Mouse (Mus musculus) ES-E14 (cell line): ENCODE measurements around the gene Atp1b1.

ENCODE experiments used
- CHD2 ChIP-seq: IDR thresholded peaks from 2 replicates; pipeline ENCODE4 v1.6.1; 2014; ENCODE audit warnings: mild to moderate bottlenecking, low read depth, low read length, inconsistent platforms
- HCFC1 ChIP-seq: IDR thresholded peaks from 2 replicates; pipeline ENCODE4 v1.6.1; 2012; ENCODE audit warnings: low read length, inconsistent platforms, borderline replicate concordance; ENCODE audit not compliant: insufficient read depth
- MAFK ChIP-seq: IDR thresholded peaks from 2 replicates; pipeline ENCODE4 v1.6.1; 2014; ENCODE audit warnings: mild to moderate bottlenecking, low read depth, low read length, inconsistent platforms; ENCODE audit not compliant: insufficient read depth

- TF ChIP-seq MAFK: no peak
- TF ChIP-seq HCFC1: no peak
- no peak for TF ChIP-seq CHD2
These were observed 16.7 kb downstream of the Atp1b1 start for GRCm38 (mm10) chr1:164441408-164441974.
